8 mouse cellular contexts compared by ENCODE assay signal in genomic region chr9:107985131-107986119, GRCm38 (mm10). TPM values are rescaled to one million over a fixed set of nuclear protein-coding genes. Genes with fewer than 3 reads are reported as not detected.
DNase-seq lines count a peak whose midpoint lies in the region; ATAC-seq and TF ChIP-seq lines count a peak whose summit lies in the region.

Gene Inka1 (minus strand): TSS chr9:107985879.

- H3K4me1 ChIP-seq in CH12.LX (ENCODE audit: control insufficient read depth in 1 of 2, insufficient read depth in 2 of 2) = peaks cover 25 to 53% of the 10 kb centered on the region in 2 experiments
- peaks cover 14% of the 10 kb centered on the region; the same call in 1 of the 2 replicates for H3K4me1 ChIP-seq in forebrain, embryonic 11.5 days (replicated peaks; ENCODE audit: control insufficient read depth, insufficient read depth, low read length)
- peaks cover 52% of the 10 kb centered on the region for H3K4me1 ChIP-seq in heart, embryonic 15.5 days (replicated peaks)
- peaks cover 55% of the 10 kb centered on the region for H3K4me1 ChIP-seq in liver, embryonic 16.5 days (ENCODE audit: control insufficient read depth, low read depth, low read length)
- H3K4me1 ChIP-seq in neural tube, embryonic 12.5 days = peaks cover 40% of the 10 kb centered on the region

- TF ChIP-seq EP300 in CH12.LX (IDR thresholded peaks at IDR 0.05; ENCODE audit: low read length) = peak; percentile 25; the same call in 1 of the 2 replicates

- peak within 1 kb of the TSS; percentile 78 for H3K27ac ChIP-seq in CH12.LX (ENCODE audit: insufficient read depth, low read depth)
- peak within 1 kb of the TSS; percentile 41 for H3K27ac ChIP-seq in forebrain, embryonic 11.5 days (ENCODE audit: low read depth, low read length)
- peak within 1 kb of the TSS; percentile 92 for H3K27ac ChIP-seq in heart, embryonic 15.5 days
- H3K27ac ChIP-seq in liver, embryonic 16.5 days (ENCODE audit: low read length) = peak within 1 kb of the TSS; percentile 96
- peak within 1 kb of the TSS; percentile 42 for H3K27ac ChIP-seq in neural tube, embryonic 12.5 days

- no peak; the same call in none of the 2 replicates for TF ChIP-seq RAD21 in CH12.LX (IDR thresholded peaks at IDR 0.05; ENCODE audit: low read depth, low read length)

- DNase-seq in CH12.LX (ENCODE audit: extremely low read depth) = peak; percentile 83
- DNase-seq in c-Kit-positive CD71-positive TER-119-negative erythroid progenitor cells, embryonic 14.5 days (ENCODE audit: low read depth) = peak; percentile 85
- peak; percentile 92 for DNase-seq in forebrain, embryonic 11.5 days (ENCODE audit: low spot score)
- peak; percentile 94 for DNase-seq in kidney, postnatal 14 days
- peak; percentile 62 for DNase-seq in telencephalon, adult 2 months (ENCODE audit: low read depth, low spot score)

- in situ Hi-C loops in CH12.LX (cut with MboI; ENCODE audit: low pct_ligation_motif_present, low pct_unique_long_range_greater_than_20kb, low sequenced_read_pairs) = no loop called here

- TF ChIP-seq POLR2A in CH12.LX (IDR thresholded peaks at IDR 0.05; ENCODE audit: low read depth, low read length) = peak; percentile 74

- peak within 1 kb of the TSS; percentile 69 for H3K9ac ChIP-seq in CH12.LX (ENCODE audit: insufficient read depth, low read depth)
- peak within 1 kb of the TSS; percentile 55 for H3K9ac ChIP-seq in forebrain, embryonic 11.5 days (ENCODE audit: low read length)
- peak within 1 kb of the TSS; percentile 61 for H3K9ac ChIP-seq in heart, embryonic 15.5 days
- H3K9ac ChIP-seq in liver, embryonic 16.5 days (ENCODE audit: low read depth, low read length) = peak within 1 kb of the TSS; percentile 90
- H3K9ac ChIP-seq in neural tube, embryonic 12.5 days = peak within 1 kb of the TSS; percentile 59

- dilution Hi-C loops in CH12.LX (cut with MboI; ENCODE audit: extremely low pct_ligation_motif_present, extremely low pct_unique_long_range_greater_than_20kb, low sequenced_read_pairs) = no loop called here

- H3K27me3 ChIP-seq in CH12.LX (replicated peaks) = no peaks in the 10 kb centered on the region
- peaks cover 15% of the 10 kb centered on the region for H3K27me3 ChIP-seq in forebrain, embryonic 11.5 days (ENCODE audit: control insufficient read depth, insufficient read depth, low read length)
- H3K27me3 ChIP-seq in heart, embryonic 15.5 days = no peaks in the 10 kb centered on the region
- H3K27me3 ChIP-seq in liver, embryonic 16.5 days (ENCODE audit: control insufficient read depth, insufficient read depth, low read depth, low read length) = no peaks in the 10 kb centered on the region
- peaks cover 24% of the 10 kb centered on the region for H3K27me3 ChIP-seq in neural tube, embryonic 12.5 days (replicated peaks)

- peak within 1 kb of the TSS; percentile 90 for H3K4me2 ChIP-seq in CH12.LX (ENCODE audit: insufficient read depth, low read depth, poor library complexity, severe bottlenecking)
- peak within 1 kb of the TSS; percentile 84 for H3K4me2 ChIP-seq in forebrain, embryonic 11.5 days (ENCODE audit: low read depth, low read length, severe bottlenecking)
- peak within 1 kb of the TSS; percentile 75 for H3K4me2 ChIP-seq in heart, embryonic 15.5 days
- peak within 1 kb of the TSS; percentile 97 for H3K4me2 ChIP-seq in liver, embryonic 16.5 days (ENCODE audit: low read depth, low read length)
- H3K4me2 ChIP-seq in neural tube, embryonic 12.5 days (replicated peaks) = peak within 1 kb of the TSS; percentile 88

- peak within 1 kb of the TSS; percentile 72 to 92 (median 81) for H3K4me3 ChIP-seq in CH12.LX (replicated peaks in 1 of 3; ENCODE audit: low read depth in 2 of 3, low read length in 2 of 3, poor library complexity in 1 of 3)
- peak within 1 kb of the TSS; percentile 53 for H3K4me3 ChIP-seq in forebrain, embryonic 11.5 days (ENCODE audit: low read depth, low read length)
- peak within 1 kb of the TSS; percentile 65 for H3K4me3 ChIP-seq in heart, embryonic 15.5 days
- H3K4me3 ChIP-seq in liver, embryonic 16.5 days (ENCODE audit: low read depth, low read length) = peak within 1 kb of the TSS; percentile 91
- H3K4me3 ChIP-seq in neural tube, embryonic 12.5 days = peak within 1 kb of the TSS; percentile 62

- peak; percentile 83 for ATAC-seq in forebrain, embryonic 11.5 days (replicated peaks; ENCODE audit: low FRiP score)
- ATAC-seq in heart, embryonic 15.5 days (replicated peaks; ENCODE audit: insufficient number of reproducible peaks, insufficient read depth, low FRiP score, low read depth) = peak; percentile 63
- ATAC-seq in liver, embryonic 16.5 days (ENCODE audit: low read depth) = peak; percentile 79
- ATAC-seq in neural tube, embryonic 12.5 days (ENCODE audit: low FRiP score, low read depth) = peak; percentile 86

- under 1% methylated on average over 58 of the region's 58 CpGs for WGBS in forebrain, embryonic 11.5 days
- under 1% methylated on average over 58 of the region's 58 CpGs for WGBS in heart, embryonic 15.5 days
- under 1% methylated on average over 58 of the region's 58 CpGs for WGBS in liver, embryonic 16.5 days (ENCODE audit: insufficient replicate concordance)
- WGBS in neural tube, embryonic 12.5 days = under 1% methylated on average over 58 of the region's 58 CpGs

- H3K36me3 ChIP-seq in CH12.LX (replicated peaks in 1 of 2; ENCODE audit: control insufficient read depth in 1 of 2, insufficient read depth in 1 of 2, low read length in 1 of 2) = peaks cover 38 to 44% of the 10 kb centered on the region in 2 experiments
- no peaks in the 10 kb centered on the region for H3K36me3 ChIP-seq in forebrain, embryonic 11.5 days (ENCODE audit: control insufficient read depth, insufficient read depth, low read length)
- no peaks in the 10 kb centered on the region for H3K36me3 ChIP-seq in heart, embryonic 15.5 days
- H3K36me3 ChIP-seq in liver, embryonic 16.5 days (ENCODE audit: control insufficient read depth, insufficient read depth) = peaks cover 32% of the 10 kb centered on the region
- no peaks in the 10 kb centered on the region for H3K36me3 ChIP-seq in neural tube, embryonic 12.5 days

- no peaks in the 10 kb centered on the region for H3K79me2 ChIP-seq in CH12.LX (replicated peaks; ENCODE audit: control insufficient read depth, extremely low read depth, insufficient read depth, poor library complexity, severe bottlenecking)

- no peaks in the 10 kb centered on the region for H3K9me3 ChIP-seq in CH12.LX (replicated peaks; ENCODE audit: low read length)
- H3K9me3 ChIP-seq in forebrain, embryonic 11.5 days (ENCODE audit: control insufficient read depth, low read length) = no peaks in the 10 kb centered on the region
- H3K9me3 ChIP-seq in heart, embryonic 15.5 days (replicated peaks) = no peaks in the 10 kb centered on the region
- no peaks in the 10 kb centered on the region for H3K9me3 ChIP-seq in liver, embryonic 16.5 days (replicated peaks; ENCODE audit: control insufficient read depth, low read length)
- no peaks in the 10 kb centered on the region for H3K9me3 ChIP-seq in neural tube, embryonic 12.5 days

- peak in 1 of 2 experiments; percentile 51; a peak in 2 of 4 replicates for TF ChIP-seq CTCF in CH12.LX (conservative IDR thresholded peaks at IDR 0.05 in 1 of 2, IDR thresholded peaks at IDR 0.05 in 1 of 2; ENCODE audit: low read depth in 2 of 2, low read length in 2 of 2)

TF ChIP-seq in CH12.LX, 34 proteins besides CTCF, POLR2A, EP300 and RAD21 (continues in another document):
- no peak for TF ChIP-seq JUN (IDR thresholded peaks at IDR 0.05; ENCODE audit: insufficient read depth, low read depth, low read length)
- peak; percentile 39 for TF ChIP-seq SMC3 (IDR thresholded peaks at IDR 0.05; ENCODE audit: low read depth, low read length)
- TF ChIP-seq ZC3H11A (IDR thresholded peaks at IDR 0.05; ENCODE audit: low read depth, low read length) = no peak
- peak; percentile 90 for TF ChIP-seq SIN3A (IDR thresholded peaks at IDR 0.05; ENCODE audit: low read length)
- peak; percentile 85 for TF ChIP-seq BHLHE40 (IDR thresholded peaks at IDR 0.05; ENCODE audit: low read depth, low read length)
- TF ChIP-seq USF2 (conservative IDR thresholded peaks at IDR 0.05; ENCODE audit: low read depth, low read length) = no peak
- TF ChIP-seq MAZ (IDR thresholded peaks at IDR 0.05; ENCODE audit: low read depth, low read length) = peak; percentile 88
- peak; percentile 70 for TF ChIP-seq MEF2A (IDR thresholded peaks at IDR 0.05; ENCODE audit: borderline replicate concordance, low read depth, low read length)
- peak; percentile 68 for TF ChIP-seq NELFE (IDR thresholded peaks at IDR 0.05; ENCODE audit: low read depth, low read length)
- no peak for TF ChIP-seq MAFK (IDR thresholded peaks at IDR 0.05; ENCODE audit: insufficient replicate concordance, low read length)
- TF ChIP-seq MXI1 (IDR thresholded peaks at IDR 0.05; ENCODE audit: low read depth, low read length) = peak; percentile 92
- TF ChIP-seq MYC (IDR thresholded peaks at IDR 0.05; ENCODE audit: low read depth, low read length) = peak; percentile 79; the same call in 1 of the 2 replicates
- TF ChIP-seq MAX (IDR thresholded peaks at IDR 0.05; ENCODE audit: low read length) = peak; percentile 90
- peak; percentile 80 for TF ChIP-seq TCF12 (IDR thresholded peaks at IDR 0.05; ENCODE audit: low read depth, low read length)
- TF ChIP-seq POLR2AphosphoS2 (IDR thresholded peaks at IDR 0.05; ENCODE audit: low read depth, low read length) = peak; percentile 76; the same call in 1 of the 2 replicates
- no peak for TF ChIP-seq E2F4 (IDR thresholded peaks at IDR 0.05; ENCODE audit: insufficient replicate concordance, low read depth, low read length)
- TF ChIP-seq KAT2A (IDR thresholded peaks at IDR 0.05; ENCODE audit: insufficient replicate concordance, low read length) = no peak
- no peak for TF ChIP-seq NRF1 (IDR thresholded peaks at IDR 0.05; ENCODE audit: low read depth, low read length)
- TF ChIP-seq USF1 (IDR thresholded peaks at IDR 0.05; ENCODE audit: low read depth, low read length) = no peak
- TF ChIP-seq ELF1 (IDR thresholded peaks at IDR 0.05; ENCODE audit: low read depth, low read length) = peak; percentile 73
- no peak for TF ChIP-seq GABPA (IDR thresholded peaks at IDR 0.05; ENCODE audit: insufficient replicate concordance, low read depth, low read length)
- TF ChIP-seq ZKSCAN1 (IDR thresholded peaks at IDR 0.05; ENCODE audit: borderline replicate concordance, low read depth, low read length) = no peak
- no peak; the same call in 1 of the 2 replicates for TF ChIP-seq RCOR1 (conservative IDR thresholded peaks at IDR 0.05; ENCODE audit: low read depth, low read length)

RNA-seq across cellular contexts. Expression of gene Inka1, which starts in this region (rescaled TPM):
- 25.8 and 28.0 TPM in 2 replicates for total RNA-seq in CH12.LX (2012; rRNA removed)
- total RNA-seq in CH12.LX (2014; rRNA removed) = 18.9 and 25.2 TPM in 2 replicates
- 23.5 and 30.2 TPM in 2 replicates for polyA plus RNA-seq in CH12.LX (2012; ENCODE audit: insufficient read length, low read depth)
- 22.8 and 26.5 TPM in 2 replicates for polyA plus RNA-seq in forebrain, embryonic 11.5 days (2014; fragmentation: Nextera tagmentation; extraction: Ambion mirVana)
- polyA plus RNA-seq in heart, embryonic 15.5 days (2015; fragmentation: Nextera tagmentation; extraction: Ambion mirVana) = 35.7 and 46.9 TPM in 2 replicates
- 41.0 and 46.1 TPM in 2 replicates for polyA plus RNA-seq in liver, embryonic 16.5 days (2015; fragmentation: Nextera tagmentation; extraction: Ambion mirVana)
- polyA plus RNA-seq in neural tube, embryonic 12.5 days (2016; fragmentation: Nextera tagmentation; extraction: Ambion mirVana) = 39.2 and 42.3 TPM in 2 replicates

Comparison
In these comparisons a context has a peak if more than half of its experiments do, and no peak if none do; other contexts are left out.
1. Peak in every context shown above with its lines: DNase-seq, ATAC-seq, H3K4me3 ChIP-seq and H3K27ac ChIP-seq.
2. H3K27ac ChIP-seq: peak in every context shown above with its lines; median percentile 96 in liver, embryonic 16.5 days; 92 in heart, embryonic 15.5 days; 78 in CH12.LX; 42 in neural tube, embryonic 12.5 days; 41 in forebrain, embryonic 11.5 days.